Mouse (Mus musculus): ENCODE measurements around the gene Fkbp15.

Fkbp15 gene

DNA sequence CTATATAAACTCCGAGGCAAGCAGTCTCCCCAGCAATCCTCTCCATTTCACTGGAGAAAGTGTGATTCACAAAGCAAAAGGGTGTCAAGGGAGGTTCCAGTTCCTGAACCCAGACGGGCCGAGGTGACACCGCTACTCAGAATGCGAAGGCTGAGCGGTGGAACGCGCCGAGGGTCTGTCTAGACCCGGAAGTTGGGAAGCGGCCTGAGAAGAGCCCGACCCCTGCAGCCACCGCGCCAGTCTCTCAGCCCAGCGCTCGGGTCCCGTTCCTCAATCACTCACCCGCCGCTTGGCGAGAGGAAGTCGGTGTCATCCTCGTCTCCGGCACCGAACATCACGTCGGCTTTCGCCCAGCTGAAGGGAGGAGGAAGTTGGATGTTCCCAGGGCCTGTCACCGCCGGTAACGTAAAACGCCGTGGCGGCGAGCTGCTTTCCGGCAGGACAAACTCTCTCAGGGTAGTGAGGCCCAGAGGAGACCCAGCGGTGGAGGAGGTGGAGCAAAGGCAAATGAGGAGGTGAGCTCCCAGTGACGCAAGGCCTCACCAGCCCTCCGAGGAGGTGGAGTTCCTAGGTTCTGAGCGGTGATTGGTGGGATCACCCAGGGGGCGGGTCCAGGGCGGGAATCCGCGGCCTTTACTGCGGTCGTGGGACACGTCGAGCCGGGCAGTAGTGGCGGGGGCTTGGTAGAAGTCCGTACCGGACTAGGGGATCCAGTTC is at the start of gene Fkbp15, which contains the start of gene Slc31a1:
TSS of gene Fkbp15 (minus strand) at position 461 of the 717 bp plus-strand sequence.
TSS of gene Slc31a1 (plus strand) at position 640 of the 717 bp plus-strand sequence.
- DNase-seq (ENCODE audit: low spot score in 2 of 2) = peak; percentile 98 to 99

DNA sequence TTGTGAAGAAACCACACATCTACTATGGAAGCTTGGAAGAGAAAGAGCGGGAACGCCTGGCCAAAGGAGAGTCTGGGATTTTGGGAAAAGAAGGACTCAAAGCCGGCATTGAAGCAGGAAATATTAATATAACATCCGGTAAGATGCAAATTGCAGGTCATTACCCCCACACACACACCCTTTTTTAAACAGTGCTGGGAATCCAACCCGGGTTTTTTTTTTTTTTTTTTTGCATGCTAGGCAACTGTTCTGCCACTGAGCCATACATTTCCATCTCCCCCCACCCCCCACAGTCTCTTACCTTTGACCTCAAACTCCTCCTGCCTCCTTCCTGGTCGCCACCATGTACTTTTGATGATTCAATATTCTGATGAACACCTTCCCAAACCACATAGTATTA is 49.3 kb upstream of the Fkbp15 start:
- DNase-seq (ENCODE audit: low spot score in 2 of 2) = no peak

DNA sequence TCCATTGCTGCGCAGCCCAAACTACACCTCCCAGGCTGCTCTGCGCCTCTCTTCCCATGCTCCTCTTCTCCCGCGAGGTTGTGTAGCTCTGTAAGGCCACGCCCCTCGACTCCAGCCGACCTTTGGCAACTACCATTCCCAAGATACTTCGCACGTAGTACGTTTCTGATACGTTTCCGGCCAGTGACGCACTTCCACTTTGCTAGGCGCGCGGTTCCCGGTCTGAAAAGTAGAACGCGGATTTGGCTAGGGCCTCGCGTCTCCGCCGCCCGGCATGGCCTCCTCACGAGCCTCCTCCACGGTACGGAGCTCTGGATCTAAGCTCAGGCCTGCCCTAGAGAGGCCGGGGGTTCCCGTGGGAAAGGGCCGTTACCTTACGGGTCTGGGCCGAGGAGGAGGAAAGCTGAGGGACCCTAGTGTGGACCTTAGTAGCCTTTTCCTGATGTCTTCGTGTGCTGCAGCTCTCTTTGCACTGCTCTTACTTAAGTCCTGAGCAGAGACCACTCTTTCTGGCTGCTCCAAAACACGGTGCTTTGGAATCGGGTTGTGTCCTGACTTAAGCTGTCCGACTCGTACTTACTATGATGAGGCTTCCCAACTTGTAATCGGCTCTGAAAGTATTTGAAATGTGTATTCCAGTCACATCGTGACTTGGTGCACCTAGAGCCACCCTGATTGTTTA is 48.4 kb upstream of the Fkbp15 start, which contains the start of the genes Cdc26 and Prpf4:
TSS of gene Cdc26 (minus strand) at position 42 of the 682 bp plus-strand sequence.
TSS of gene Prpf4 (plus strand) at position 197 of the 682 bp plus-strand sequence.
- DNase-seq (ENCODE audit: low spot score in 2 of 2) = peak; percentile 99 to 100

DNA sequence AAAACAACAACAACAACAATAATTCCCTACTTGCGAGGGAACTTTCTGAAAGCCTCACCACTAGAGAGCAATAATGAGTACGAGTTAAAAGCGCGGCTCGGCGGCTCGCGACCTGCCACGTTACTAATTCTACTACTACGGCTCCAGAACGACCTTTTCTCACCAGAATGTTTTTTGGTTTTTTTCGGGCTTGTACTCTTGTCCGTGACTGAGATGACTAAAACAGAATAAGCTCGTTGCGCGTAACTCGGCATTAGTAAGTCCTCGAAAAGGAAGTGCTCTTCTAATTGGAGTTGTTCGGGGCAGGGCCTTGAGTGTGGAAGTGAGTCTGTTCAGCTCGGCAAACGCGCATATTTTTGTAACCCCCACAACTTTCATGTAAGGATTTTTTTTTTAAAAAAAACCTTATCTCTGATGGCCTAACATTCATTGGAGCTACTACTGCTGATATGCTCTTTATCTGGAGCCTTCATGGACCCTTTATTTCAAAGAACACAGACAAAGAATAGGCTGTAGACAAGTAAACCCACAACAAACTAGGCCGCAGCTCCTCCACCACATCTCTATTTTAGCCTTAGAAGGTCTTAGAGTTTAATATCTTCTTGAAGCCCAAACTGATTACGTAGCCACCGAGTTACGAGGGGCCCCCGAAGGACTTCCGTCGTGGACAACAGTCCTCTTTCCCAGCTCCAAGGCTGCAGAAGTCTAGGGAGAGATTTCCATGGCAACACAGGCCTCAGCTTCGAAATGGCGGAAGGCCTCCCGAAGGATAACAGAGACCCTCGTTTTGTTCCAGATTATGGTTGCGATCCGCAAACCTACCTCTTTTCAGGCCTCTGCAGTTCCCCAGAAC is 47.6 kb upstream of the Fkbp15 start:
- DNase-seq (ENCODE audit: low spot score in 2 of 2) = peak; percentile 58 to 64

DNA sequence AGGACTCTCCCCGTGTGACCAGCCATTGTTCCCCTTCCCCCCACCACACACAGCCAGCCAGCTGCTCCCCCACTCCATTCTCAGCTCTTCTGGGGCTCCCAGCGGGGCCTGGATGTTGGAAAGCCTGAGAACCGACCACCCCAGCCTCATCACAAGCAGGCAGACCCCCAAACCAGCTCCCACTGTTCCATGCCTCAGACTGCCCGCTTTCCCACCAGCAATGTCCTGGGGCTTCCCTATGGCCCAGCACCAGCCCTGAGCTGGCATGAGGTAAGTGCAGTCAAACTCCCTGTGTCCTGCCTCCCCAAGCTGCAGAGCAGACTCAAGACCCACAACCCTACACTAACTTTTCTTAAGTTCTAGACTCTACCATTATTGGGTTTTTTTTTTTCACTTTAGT is 45.8 kb upstream of the Fkbp15 start:
- DNase-seq (ENCODE audit: low spot score in 2 of 2) = no peak

DNA sequence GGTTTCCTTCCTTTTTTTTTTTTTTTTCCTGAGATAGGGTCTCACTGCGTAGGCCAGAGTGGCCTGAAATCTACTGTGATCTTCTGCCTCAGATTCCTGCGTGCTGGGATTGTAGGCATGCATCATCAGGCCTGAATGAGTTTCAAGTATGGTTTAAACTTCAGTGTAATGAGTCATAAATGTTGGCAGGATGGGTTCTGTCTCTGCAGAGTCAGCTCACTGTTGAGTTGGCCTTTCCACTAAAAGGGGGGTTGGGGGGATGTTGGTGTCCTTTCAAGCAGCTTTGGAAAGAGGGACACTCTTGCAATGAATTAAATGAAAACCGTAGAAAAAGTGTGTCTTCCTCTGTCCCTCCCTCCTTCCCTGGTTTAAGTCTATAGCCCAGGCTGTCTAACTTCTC is 38.6 kb upstream of the Fkbp15 start:
- no peak for DNase-seq (ENCODE audit: low spot score in 2 of 2)

DNA sequence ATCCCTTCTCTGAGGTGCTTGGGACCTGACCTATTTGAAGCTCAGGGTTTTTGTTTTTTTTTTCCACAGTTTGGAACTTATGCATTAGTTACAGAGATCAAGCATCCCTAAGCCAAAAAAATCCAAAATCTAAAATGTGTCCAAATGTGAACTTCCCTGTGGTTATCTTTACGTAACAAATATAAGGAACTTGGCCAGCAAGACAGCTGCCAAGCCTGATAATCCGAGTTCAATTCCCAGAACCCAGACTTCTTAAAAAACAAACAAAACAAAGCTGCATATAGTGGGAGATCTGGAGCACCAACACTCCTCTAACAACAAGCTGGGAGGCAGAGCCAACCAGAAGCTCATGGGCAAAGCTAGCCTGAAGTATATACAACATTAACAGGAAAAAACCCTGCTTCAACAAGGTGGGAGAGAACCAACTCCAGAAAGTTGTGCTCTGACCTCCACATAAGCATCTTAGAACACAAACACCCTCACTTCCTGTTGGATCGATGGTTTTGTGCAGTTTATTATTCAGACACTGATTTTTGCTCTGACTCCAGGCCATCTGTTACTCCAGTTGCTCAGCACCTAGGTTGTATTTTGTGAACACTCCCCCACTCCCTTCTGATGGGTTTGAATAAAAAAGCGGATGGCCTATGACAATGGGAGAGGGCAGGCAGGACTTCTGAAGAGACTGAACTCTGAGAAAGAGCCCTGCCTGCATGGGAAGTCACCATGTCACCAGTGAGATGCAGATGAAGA is 37.4 kb upstream of the Fkbp15 start:
- DNase-seq (ENCODE audit: low spot score in 2 of 2) = no peak

DNA sequence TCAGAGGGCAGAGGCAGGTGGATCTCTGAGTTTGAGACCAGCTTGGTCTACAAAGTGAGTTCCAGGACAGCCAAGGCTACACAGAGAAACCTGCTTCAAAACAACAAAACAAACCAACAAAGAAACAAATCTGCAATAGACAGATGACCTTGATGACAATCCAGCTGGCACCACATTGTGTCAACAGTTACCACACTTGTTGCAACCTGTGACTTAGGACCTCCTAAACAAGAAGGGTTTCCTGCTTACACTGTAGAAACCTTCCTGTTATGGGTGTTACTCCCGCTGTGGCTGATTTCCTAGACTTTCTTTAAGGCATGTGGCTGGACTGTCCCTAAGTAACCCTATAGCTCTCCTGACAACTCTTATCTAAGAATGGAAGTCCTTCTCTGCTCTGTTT is 35.5 kb upstream of the Fkbp15 start:
- DNase-seq (ENCODE audit: low spot score in 2 of 2) = no peak

DNA sequence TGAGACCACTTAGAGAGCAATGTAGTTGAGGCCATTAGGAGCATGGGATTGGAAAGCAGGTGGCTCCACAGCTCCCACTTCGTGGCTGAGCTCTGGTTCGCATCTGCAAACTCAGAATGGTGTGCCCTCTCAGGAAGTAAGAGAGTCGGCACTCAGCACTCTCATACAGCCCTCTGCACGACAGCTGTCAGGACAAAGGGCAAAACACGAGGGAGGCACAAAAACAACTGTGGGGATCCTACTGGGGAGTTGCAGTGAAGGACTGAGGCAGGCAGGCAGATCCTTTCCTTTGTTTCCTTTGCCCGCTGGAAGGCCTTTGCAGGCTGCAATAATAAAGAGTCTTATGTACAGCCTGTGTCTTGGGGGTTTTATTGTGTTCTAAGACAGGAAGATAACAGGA is 33.1 kb upstream of the Fkbp15 start:
- DNase-seq (ENCODE audit: low spot score in 2 of 2) = no peak

DNA sequence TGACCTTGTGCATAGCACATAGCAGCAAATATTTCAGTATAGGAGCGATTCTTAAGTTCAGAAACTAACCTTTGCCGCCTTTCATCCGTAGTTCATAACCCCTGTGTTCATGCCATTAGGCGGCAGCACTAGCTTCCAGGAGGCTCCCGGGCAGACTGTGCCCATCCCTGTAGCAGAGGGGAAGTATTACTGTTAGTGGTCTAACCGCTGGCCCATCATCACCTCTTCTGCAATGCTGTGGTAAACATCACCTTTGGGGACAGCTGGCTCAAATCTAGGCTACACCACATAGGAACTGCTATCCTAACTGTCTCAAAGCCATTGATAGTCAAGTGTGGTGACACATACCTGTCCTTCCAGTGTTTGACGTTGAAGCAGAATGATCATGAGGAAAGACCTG is 31.5 kb upstream of the Fkbp15 start:
- no peak for DNase-seq (ENCODE audit: low spot score in 2 of 2)

DNA sequence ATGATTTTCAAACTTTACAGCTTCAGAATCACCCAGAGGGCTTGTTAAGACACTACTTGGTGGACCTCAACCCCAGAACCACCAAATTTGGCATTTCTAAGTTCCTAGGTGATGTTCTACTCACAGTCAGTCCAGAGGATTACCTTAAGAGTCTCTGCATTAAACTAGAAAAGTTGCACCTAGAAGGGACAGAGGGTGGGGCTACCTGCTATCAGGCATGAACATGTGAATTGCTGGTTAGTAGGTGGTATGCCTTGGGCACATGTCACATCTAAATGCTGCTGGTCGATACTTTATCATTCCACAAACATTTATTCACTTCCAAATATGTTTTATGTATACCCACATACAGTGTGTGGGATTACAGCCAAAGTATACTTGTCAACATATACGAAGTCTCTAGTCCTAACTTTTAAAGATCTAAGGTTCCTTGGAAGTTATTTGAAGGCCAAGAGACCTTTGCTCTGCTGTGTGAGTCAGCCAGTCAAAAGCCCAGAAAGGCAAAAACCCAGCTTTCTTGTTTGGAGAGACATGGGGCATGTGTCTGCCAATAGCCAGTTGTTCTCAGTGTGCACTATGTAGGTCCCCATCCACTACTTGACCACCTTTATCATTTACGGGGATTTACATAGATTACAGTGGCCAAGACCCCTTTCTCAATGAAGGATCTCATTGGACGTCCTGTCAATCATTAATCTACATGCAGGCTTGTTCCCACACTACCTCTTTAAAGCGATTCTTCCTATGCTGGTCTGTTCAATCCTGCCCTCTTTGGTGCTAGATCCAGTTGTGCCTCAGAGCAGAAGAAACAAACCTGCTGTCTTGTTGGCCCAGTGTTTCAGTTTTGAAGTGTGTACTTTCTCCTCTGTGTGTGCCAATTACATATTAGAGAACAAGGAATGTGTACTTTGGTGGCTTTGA is 29.5 kb upstream of the Fkbp15 start:
- no peak for DNase-seq (ENCODE audit: low spot score in 2 of 2)

DNA sequence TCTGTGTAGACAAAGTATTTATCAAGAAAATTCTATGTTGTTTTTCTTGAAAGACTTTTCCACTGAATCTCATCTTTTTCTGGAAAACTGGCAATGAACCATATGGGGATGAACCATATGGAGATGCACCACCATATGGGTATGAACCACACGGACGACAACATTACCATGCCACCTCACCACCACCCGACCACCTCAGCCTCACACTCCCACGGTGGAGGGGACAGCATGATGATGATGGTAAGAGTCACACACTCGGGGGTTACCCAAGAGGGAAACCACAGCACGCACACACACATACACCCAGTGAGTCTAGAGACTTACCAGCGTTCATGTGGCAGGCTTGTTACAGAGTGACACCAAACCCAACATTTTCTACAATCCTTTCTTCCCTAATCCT is 25.1 kb upstream of the Fkbp15 start:
- DNase-seq (ENCODE audit: low spot score in 2 of 2) = no peak

DNA sequence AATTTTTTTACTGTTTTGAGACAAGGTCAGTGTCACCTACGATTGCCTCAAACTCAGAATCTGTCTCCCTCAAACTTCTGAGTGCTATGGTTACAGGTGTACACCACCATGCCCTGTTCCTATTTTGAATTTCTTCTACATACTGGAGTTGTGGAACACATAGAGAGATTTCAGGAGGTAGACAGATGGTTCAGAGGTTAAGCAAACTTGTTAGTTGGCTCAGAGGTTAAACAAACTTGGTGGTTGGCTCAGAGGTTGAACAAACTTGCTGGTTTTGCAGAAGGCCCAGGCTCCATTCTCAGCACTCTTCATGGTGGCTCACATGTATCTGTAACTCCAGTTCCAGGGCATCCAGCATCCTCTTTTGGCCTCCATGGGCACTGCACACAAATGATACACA is 23.8 kb upstream of the Fkbp15 start:
- no peak for DNase-seq (ENCODE audit: low spot score in 2 of 2)

DNA sequence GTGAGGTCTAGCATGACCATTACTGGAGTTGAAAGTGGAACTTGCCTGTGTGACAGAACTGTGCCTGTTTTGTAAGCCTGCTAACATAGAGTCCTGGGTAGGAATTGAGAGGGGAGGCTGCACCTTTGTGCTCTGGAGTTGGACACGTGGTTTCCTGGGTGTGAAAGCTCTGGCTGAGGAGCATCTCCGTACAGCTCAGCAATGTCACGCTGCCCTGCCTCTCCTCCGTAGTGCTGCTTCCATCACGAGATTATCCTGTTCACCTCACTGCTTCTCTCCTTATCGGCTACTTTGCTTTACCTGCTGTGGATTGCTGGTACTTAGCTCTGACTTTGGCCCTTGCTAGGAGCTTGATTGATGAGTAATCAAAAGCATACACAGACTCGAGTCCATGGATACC is 23.4 kb upstream of the Fkbp15 start:
- DNase-seq (ENCODE audit: low spot score in 2 of 2) = no peak

DNA sequence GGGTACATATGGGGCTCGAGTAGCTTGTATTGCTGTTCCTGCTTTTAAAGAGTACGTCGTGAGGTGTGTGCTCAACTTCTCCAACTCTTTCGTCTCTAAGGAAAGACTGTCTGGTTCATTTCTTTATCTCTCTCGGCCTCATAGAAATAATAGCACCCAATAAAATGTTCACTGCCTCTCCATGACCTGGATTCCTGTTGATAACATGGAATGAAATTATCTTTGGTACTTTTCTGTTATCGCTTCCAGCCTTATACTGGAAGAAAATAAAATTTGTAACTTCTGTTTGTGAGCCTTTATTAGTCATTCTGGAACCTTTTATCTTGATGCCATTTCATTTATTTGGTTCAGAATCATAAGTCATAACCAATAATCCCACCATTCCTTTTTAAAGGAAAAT is 22.9 kb upstream of the Fkbp15 start:
- no peak for DNase-seq (ENCODE audit: low spot score in 2 of 2)

DNA sequence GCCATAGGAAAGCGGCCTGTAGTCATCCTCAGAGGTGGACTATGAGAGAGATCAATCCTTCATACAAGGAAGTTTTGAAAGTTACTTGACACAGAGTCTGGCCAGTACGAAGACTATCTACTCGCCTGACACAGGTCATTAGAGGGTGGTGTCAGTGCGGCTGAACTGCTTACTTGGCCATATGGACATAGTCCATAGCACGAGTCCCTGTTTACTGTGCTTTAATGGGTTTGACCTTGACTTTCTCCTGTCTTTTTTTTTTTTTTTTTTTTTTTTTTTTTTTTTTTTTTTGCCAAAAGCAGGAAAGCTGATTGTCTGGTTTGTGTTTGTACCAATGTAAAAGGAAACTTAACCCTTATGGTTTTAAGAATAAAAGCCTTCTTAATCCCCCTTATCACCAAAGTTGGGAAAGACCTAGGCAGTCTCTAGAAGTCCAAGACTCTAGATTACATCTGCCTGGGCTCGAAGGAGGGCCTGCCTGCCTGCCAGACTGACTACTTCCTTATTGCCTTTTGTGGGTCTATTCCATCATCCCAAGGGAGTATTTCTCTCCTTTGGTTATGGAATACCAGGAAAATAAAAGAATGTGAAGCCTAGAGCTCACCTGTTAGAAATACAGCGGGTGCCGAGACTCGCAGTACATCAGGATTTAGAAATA is 19.5 kb upstream of the Fkbp15 start:
- no peak for DNase-seq (ENCODE audit: low spot score in 2 of 2)

DNA sequence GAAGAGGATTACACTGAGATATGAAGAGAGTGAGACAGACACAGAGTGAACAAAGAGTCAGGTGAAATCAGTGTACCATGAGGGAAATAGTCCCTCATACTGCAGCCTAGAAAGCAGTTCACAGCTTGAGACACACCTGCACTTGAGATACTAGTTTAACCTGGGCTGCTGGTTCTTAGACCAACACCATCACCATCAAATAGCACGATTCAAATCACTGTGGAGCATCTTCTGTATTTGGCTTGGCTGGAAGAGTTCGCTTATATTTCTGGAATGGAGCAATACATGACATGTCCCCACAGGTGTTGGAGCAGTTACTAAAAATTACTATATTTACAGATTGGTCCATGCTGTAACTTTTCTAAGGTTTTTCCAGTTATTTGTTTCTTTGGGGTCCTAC is 15.8 kb upstream of the Fkbp15 start:
- no peak for DNase-seq (ENCODE audit: low spot score in 2 of 2)

DNA sequence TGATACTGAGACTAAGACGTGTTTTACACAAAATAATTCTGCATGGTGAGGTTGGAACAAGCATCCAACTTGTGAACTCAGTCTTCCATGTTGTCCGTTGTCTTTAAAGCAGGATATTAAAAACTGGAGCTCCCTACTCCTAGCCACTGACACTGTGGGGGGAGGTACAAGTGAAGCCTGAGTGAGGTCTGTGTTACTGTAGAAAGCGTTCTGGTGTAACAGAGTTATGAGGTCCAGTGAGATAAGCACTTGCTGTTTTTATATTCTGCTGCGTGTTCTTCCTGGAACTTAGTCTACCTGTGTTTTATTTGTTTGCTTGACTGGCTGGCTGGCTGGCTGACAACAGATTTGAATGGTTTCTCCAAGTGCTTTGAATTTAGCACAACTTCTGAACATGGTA is 14.0 kb upstream of the Fkbp15 start:
- DNase-seq (ENCODE audit: low spot score in 2 of 2) = no peak

DNA sequence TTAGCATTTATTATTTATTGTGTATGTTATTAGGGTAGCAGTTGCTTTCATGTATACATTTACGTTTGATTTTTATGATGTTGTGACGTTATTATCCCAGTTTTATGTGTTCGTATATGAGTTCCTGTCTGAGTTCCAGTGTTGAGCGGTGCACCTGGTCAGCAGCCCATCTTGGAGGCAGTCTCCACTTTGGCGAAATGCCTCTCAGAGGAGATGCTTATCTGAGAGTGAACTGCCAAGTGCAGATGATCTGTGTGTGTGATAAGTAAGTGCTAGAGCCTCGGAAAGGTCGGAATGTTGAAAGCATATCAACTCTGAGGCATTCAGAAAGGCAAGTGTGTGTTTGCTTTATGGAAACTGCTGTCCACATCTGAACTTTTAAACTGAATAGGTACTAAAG is 13.3 kb upstream of the Fkbp15 start:
- no peak for DNase-seq (ENCODE audit: low spot score in 2 of 2)

Measured in right cerebral cortex, postnatal 10 days (tissue).